Mouse (Mus musculus) kidney, postnatal 10 days (tissue): ENCODE measurements at regions not wholly inside any gene's neighbourhood (a gene's known extent, or its start where the extent isn't known, plus 50 kb on each side); places are given as distances from the start of the nearest gene placed in this dataset.

ENCODE experiments used
- DNase-seq: peaks from one replicate; pipeline ENCODE4 v3.0.0; 2021; ENCODE audit warnings: mixed read lengths

GRCm38 (mm10) chr11:57899335-57899734 is 66.7 kb upstream of the Hand1 start:
- DNase-seq, result peak; percentile 14

- DNase-seq, result no peak
These were observed 62.9 kb upstream of the Hand1 start for GRCm38 (mm10) chr11:57895497-57895896.

GRCm38 (mm10) chr11:57882736-57883635 is 50.4 kb upstream of the Hand1 start:
- no peak for DNase-seq
